Mouse (Mus musculus): ENCODE measurements around the gene Rpl26.

Rpl26 gene

DNA sequence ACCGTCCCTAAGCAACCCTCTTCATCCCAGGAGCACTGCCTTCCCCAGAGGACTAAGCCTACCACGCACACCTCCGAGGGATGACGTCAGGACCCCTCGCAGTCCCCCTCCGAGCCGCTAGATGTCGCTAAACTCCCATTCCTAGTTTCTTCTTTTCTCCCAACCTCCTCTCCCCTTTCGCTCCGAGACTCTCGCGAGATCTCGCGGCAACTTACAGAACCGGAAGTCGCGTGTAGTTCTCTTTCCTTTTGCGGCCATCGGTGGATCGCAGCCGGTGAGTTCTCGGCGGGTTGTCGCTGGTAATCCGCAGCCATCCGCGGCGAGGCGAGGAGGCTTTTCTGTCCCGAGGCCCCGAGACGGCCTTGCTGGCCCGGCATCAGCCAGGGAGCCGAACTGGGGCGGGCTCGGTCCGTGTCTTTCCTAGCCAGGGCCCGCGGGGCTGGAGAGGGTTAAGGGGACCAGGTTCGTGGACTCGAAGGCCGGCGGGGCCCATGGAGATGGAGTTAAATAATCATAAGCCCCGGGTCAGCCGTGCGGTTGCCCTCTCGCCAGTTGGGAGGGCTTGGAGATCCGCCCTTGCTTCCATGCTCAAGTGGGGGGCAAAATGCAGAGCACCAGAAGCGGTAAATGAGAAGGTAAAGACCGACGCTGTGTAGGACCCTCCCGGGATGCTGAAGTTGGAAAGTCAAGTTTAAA lies at the start of gene Rpl26:
TSS of gene Rpl26 (plus strand) at position 233 of the 696 bp plus-strand sequence.
- DNase-seq (ENCODE audit: low read depth, low spot score), result peak; percentile 99

DNA sequence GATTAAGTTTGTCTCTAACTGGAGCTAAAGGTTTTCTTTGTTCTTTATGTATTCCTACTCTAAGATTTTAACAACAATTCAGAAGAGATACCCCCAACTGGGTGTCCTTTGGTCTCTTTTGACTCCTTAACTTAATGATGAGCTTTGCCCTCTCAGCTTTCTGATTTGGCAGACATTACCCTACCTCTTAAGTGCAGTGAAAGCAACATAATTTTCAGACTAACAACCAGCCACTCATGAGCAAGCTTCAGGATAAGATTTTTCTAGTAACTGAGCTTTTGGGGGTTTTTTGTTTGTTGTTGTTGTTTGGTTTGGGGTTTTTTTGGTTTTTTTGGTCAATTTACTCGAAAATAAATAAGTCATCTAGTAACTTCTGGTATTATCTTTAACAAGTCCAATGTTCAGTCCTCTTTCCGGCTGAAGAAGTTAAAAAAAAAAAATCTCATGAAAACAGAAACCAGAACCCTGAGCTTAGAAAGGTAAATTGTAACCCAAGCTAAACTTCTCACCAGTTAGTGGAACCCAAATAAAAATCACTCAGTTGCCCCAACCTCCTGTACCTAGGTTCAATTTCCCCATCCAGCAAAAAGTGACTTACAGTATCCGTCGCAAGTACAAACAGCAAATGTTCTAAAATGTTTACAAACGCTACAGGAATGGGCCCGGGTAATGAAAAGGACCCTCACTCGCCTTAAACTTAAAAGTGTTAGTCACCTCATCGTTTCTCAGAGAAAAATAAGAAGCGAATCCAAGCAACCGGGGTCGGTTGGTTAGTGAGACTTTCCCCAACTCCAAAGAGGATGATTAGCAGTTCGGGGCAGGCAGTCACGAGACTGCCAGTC lies 49.5 kb upstream of the Rpl26 start:
- DNase-seq (ENCODE audit: low read depth, low spot score), result no peak

- DNase-seq (ENCODE audit: low read depth, low spot score), result peak; percentile 31
Measured at GRCm38 (mm10) chr11:68852486-68852901, 48.9 kb upstream of the Rpl26 start.

- DNase-seq (ENCODE audit: low read depth, low spot score), result peak; percentile 96
Measured at GRCm38 (mm10) chr11:68852932-68853409, 48.4 kb upstream of the Rpl26 start.

DNA sequence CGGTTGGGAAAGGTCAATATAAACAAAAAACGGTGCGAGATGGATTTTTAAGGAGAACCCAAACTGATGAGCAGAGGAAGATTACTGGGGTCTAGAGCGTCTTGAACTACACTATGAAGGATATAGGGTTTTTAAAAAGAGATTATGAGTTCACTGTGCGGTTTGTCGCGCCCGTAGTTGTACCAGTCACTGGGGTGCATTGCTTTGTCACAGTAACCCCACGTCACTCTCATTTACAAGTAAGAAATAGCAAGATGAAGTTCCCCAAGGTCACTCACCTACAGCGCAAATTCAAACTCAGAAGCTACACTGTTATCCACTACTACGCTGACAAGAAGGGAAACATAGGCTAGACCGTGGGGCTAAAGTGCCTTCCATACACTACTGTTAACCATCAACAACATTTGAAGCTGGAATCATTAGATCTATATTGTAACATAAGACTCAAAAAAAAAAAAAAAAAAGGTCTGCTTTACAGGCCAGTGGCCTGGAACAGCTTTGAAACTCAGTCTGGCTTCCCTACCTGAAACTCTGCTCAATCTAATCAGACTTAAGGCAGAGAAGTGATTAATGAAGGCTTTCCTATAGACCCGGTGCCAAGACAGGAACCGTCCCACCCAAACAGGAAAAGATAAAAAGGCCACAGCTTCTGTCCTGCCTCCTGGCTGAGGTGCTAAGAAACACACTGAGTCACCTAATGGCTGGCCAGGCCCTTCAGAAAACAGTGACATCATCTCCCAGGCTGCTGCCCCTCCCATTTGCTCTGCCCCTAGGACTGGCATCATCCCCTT lies 47.6 kb upstream of the Rpl26 start:
- no peak for DNase-seq (ENCODE audit: low read depth, low spot score)

GRCm38 (mm10) chr11:68854621-68855020 lies 46.8 kb upstream of the Rpl26 start:
- no peak for DNase-seq (ENCODE audit: low read depth, low spot score)

GRCm38 (mm10) chr11:68857329-68857728 lies 44.1 kb upstream of the Rpl26 start:
- DNase-seq (ENCODE audit: low read depth, low spot score), result no peak

DNA sequence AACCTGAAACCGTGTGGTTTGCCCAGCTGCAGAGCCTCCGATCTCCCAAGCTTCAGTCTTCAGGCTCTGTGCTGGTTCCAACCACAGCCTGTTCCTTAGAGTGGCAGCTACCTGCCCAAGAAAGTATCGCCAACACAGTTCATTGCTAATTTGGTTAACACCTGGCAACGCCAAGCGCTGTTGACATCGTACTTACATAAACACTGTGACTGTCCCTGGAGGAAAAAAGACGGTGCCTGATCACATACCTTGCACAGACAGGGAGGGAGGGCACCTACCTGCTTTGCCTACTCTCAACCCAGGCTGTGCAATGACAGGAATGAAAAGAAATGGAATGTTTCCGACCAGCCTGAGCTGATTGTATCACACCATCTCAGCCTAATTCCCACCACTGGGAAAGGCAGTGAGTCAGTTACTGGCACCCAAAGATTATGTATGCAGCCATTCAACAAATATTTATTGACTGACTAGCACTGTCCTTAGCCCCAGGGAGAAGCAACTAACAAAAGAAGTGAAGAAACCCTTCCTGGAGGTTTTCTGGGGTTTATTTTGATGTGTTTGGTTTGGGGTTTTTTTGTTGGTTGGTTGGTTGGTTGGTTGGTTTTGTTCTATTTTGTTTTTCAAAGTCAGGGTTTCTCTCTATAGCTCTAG lies 41.3 kb upstream of the Rpl26 start:
- DNase-seq (ENCODE audit: low read depth, low spot score), result no peak

- DNase-seq (ENCODE audit: low read depth, low spot score), result no peak
Measured at GRCm38 (mm10) chr11:68862260-68862659, 39.1 kb upstream of the Rpl26 start.

- DNase-seq (ENCODE audit: low read depth, low spot score), result no peak
Measured at GRCm38 (mm10) chr11:68863631-68864091, 37.7 kb upstream of the Rpl26 start.

- no peak for DNase-seq (ENCODE audit: low read depth, low spot score)
Measured at GRCm38 (mm10) chr11:68864544-68865189, 36.7 kb upstream of the Rpl26 start.

- DNase-seq (ENCODE audit: low read depth, low spot score), result no peak
Measured at GRCm38 (mm10) chr11:68871277-68871676, 30.1 kb upstream of the Rpl26 start.

GRCm38 (mm10) chr11:68871748-68872147 lies 29.6 kb upstream of the Rpl26 start, which contains the start of gene Ndel1:
Ndel1 (minus strand) TSS chr11:68871858.
- no peak for DNase-seq (ENCODE audit: low read depth, low spot score)

DNA sequence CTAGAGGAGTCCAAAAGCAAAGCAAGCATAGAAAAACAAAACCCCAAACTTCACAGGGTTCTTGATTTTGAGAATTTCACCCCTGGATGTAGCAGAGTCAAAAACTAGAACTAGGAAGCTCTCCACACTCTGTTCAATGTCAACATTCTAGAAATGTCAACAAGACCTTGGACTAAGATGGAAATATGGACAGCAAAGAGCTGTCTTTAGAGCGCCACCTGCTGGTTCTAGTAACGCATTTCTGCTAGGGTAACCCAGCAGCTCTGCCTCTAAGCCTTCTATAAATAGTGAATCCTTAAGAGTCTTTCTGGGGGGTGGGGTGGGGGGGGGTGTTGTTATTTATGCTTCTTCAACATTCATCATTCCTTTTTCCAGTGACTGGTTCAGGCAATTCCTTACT lies 26.5 kb upstream of the Rpl26 start:
- no peak for DNase-seq (ENCODE audit: low read depth, low spot score)

- no peak for DNase-seq (ENCODE audit: low read depth, low spot score)
Measured at GRCm38 (mm10) chr11:68878811-68879210, 22.6 kb upstream of the Rpl26 start.

DNA sequence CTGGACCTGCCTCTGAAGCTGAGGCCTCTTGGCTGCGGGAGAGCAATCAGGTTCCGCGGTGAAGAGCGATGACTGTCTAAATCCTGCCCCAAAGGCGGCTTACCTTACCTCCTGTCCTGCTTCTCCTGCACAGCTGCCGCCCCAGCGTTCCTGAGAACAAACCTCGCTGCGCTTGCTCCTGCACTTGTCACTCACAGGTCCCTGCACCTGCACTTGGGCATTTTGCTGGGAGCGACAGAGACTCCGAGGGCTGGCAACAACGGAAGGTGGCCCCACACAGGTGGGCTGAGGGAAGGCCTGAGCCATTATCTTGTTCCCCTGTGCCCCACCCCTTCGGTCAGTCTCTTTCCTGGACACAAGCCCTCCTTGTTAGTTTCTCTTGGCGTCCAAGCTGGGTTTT lies 19.3 kb upstream of the Rpl26 start:
- DNase-seq (ENCODE audit: low read depth, low spot score), result no peak

- DNase-seq (ENCODE audit: low read depth, low spot score), result no peak
Measured at GRCm38 (mm10) chr11:68883843-68884242, 17.5 kb upstream of the Rpl26 start.

- DNase-seq (ENCODE audit: low read depth, low spot score), result no peak
Measured at GRCm38 (mm10) chr11:68884368-68884767, 17.0 kb upstream of the Rpl26 start.

DNA sequence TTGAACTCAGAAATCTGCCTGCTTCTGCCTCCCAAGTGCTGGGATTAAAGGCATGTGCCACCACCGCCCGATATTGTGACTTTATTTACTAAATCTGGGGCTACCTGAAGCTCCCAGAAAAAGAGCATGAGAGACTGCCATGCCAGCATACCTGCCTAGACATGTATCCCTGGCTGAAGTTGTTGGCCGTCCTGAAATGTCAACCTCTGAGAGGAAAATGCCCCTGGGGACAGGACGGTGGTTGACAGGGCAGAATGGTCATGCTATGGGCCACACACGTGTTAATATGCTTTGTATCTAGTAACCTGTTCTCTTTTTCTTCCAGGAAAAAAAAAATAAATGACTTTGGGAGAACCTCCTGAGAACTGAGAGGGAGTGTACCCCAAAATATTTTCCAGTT lies 15.3 kb upstream of the Rpl26 start:
- no peak for DNase-seq (ENCODE audit: low read depth, low spot score)

GRCm38 (mm10) chr11:68888253-68888652 lies 13.1 kb upstream of the Rpl26 start, which contains the start of gene Rnf222:
Rnf222 (plus strand) TSS chr11:68888553.
- no peak for DNase-seq (ENCODE audit: low read depth, low spot score)

GRCm38 (mm10) chr11:68888653-68889052 lies 12.7 kb upstream of the Rpl26 start:
- DNase-seq (ENCODE audit: low read depth, low spot score), result no peak
